Mouse (Mus musculus) cortical plate, adult 2 months (tissue): Measurements from ENCODE around the gene Zfp423. TPM values are rescaled to one million over a fixed set of nuclear protein-coding genes. Genes with fewer than 3 reads are reported as not detected.

Source experiments
- H3K27ac ChIP-seq: fragments of 200-500 bp; 2 replicates; pipeline ENCODE4 v1.5.1; 2012; ENCODE audit warnings: low read length, control low read depth, inconsistent platforms; ENCODE audit not compliant: insufficient read depth
- H3K4me1 ChIP-seq: fragments of 200-500 bp; 2 replicates; pipeline ENCODE4 v1.6.1; 2011; ENCODE audit warnings: low read length; ENCODE audit not compliant: control insufficient read depth, insufficient read depth
- H3K4me3 ChIP-seq: fragments of 200-500 bp; 2 replicates; pipeline ENCODE4 v1.5.1; 2011; ENCODE audit warnings: mild to moderate bottlenecking, low read length, control low read depth; ENCODE audit not compliant: insufficient read depth
- CTCF ChIP-seq: fragments of 200-500 bp; IDR thresholded peaks from 2 replicates; pipeline ENCODE4 v1.5.1; 2011; ENCODE audit warnings: mild to moderate bottlenecking, control low read depth, low read length; ENCODE audit not compliant: insufficient read depth; ENCODE audit errors: extremely low read depth
- POLR2A ChIP-seq: fragments of 200-500 bp; IDR thresholded peaks from 2 replicates; pipeline ENCODE4 v1.6.1; 2011; ENCODE audit warnings: mild to moderate bottlenecking, low read length, control low read depth; ENCODE audit not compliant: insufficient read depth; ENCODE audit errors: extremely low read depth
- polyA plus RNA-seq: library from polyadenylated mRNA; depleted of rRNA; stranded (reverse); fragments of >200 nt; gene quantifications from 2 replicates; pipeline ENCODE4 v1.2.3, GENCODE M21; 2012

Zfp423 gene
- polyA plus RNA-seq, 1 experiment, result 15.1 TPM

DNA sequence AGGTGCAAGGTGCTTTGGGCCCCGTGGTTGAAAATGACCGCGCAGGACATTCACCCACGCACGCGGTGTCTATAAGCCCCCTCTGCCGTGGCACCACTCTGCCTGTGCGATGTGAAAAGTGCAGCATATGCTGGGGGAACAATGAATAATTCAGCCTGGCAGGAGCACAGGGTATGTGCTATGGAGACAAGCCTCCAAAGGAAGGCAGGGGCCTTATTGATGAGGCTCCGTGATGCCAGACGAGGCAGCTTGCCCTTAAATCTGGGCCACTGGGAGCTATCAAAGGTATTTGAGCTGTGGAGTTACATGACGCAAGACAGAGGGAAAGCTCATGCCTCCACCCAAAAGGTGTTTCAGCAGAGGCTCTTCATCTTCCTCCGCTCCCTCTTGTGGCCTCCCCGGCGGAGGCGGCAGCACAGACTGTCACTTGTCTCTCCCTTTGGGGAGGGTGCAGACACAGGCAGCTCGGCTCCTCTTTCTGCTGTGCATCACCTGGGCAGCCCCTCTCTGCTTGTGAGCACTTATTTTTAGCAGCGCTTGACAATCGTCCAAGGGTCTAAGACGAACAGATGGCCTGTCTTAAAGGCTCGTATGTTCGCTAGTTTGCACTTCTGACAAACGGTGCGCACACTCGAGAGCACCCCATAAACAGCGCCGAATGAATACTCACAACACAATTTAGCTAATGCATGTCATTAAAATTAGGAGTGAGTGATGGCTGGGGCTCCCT, 291.3 kb downstream of the Zfp423 start:
- TF ChIP-seq POLR2A (no peak), CTCF (no peak)
- H3K27ac ChIP-seq, result no peak overlapping the region
- H3K4me3 ChIP-seq, result no peak overlapping the region
- H3K4me1 ChIP-seq, result peaks cover 8% of the 10 kb centered on the region

DNA sequence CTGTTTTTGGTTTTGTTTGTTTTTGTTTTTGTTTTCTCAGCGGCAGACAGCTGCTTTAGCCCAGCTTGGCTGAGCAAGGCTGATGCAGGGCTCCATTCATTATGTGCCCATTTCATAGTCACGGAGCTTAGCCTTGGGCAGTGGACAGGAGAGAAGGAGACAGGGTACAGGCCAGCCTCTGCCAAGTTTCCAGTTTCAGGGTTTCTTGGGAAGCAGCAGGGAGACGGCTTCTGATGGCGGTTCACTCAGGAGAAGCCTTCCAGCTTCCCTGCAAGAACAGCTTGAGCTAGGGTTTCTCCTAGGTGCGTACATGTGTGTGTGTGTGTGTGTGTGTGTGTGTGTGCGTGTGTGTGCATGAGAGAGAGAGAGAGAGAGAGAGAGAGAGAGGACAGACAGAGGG, 292.1 kb downstream of the Zfp423 start:
- H3K27ac ChIP-seq, result no peak overlapping the region
- peaks cover 8% of the 10 kb centered on the region for H3K4me1 ChIP-seq
- TF ChIP-seq CTCF (no peak), POLR2A (no peak)
- no peak overlapping the region for H3K4me3 ChIP-seq

DNA sequence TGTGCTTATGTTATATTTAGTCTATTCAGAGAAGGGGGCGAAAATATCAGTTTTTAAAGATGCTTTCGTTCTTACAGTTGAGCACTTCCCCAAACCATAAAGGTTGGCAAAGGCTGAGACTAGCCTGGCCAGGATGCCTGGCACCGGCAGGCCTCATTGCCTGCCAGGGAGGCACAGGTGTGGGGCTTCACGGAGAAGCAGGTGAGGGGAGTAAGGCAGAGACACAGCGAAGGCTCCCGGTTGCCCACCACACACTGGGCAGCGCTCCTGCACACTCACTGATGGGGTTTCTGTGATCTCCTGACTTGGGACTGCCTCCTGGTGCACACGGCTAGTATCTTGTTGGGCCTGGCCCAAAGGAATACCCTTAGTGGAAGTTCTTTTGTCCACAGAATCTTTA, 294.1 kb downstream of the Zfp423 start:
- H3K4me3 ChIP-seq, result no peak overlapping the region
- H3K27ac ChIP-seq, result no peak overlapping the region
- H3K4me1 ChIP-seq, result peaks cover 3% of the 10 kb centered on the region
- TF ChIP-seq POLR2A, result no peak
- no peak for TF ChIP-seq CTCF

DNA sequence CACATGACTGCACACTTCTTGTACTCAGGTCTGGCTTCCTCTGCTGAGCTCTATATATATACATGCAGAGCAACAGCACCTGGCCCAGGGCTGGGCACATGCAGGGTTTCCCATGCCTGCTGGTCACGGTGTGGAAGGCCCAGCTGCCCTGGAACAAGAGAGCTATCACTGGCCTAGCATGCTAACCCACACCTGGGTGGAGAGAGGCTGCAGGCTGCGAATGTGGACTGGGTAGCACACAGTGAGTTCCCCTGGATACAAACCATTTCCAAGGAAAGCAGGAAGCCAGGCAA, 295.2 kb downstream of the Zfp423 start:
- no peak for TF ChIP-seq POLR2A
- no peak for TF ChIP-seq CTCF
- Histone ChIP-seq H3K4me1 (peaks cover 3% of the 10 kb centered on the region), H3K4me3 (no peak overlapping the region), H3K27ac (no peak overlapping the region)

DNA sequence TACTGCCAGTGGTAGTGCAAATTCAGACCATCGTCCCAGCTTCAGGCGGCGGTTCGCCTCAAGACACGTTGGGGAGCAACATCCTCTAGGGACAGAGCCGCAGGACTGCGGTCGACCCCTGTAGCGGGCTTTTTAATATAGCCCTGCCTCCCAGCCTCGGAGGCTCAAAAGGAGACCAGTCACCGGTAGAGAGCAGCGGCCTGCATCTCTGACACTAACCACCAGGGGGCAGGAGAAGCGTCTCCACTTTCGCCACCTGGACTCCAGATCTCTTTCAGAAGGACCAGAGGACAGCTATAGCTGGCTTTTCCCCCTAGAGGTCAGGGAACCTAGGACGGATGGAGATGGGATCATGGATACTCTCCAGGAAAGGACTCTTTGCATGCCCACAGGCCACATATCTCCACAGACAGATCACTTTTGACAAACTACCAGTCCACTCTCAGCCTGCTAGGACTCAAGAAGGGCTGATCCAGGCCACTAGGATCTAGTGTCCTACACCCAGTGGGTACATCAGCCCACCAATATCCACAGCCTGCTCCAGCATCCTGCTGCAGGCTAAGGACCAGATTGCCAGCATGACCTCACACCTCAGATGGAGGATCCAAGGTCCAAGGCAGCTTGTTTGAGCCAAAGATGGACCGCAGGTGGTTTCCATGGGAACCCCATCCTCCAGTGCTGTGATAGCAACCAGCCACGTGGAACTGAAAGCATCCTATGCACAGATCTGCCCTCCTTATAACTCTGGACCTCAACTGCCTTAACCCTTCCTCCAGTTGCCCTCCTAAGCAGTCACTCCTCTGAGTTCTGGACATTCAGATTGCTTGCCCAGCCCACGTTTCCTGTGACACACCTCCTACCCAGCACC, 295.8 kb downstream of the Zfp423 start:
- TF ChIP-seq CTCF (peak; percentile 71), POLR2A (no peak)
- Histone ChIP-seq H3K4me1 (peaks cover 3% of the 10 kb centered on the region), H3K27ac (no peak overlapping the region), H3K4me3 (no peak overlapping the region)

DNA sequence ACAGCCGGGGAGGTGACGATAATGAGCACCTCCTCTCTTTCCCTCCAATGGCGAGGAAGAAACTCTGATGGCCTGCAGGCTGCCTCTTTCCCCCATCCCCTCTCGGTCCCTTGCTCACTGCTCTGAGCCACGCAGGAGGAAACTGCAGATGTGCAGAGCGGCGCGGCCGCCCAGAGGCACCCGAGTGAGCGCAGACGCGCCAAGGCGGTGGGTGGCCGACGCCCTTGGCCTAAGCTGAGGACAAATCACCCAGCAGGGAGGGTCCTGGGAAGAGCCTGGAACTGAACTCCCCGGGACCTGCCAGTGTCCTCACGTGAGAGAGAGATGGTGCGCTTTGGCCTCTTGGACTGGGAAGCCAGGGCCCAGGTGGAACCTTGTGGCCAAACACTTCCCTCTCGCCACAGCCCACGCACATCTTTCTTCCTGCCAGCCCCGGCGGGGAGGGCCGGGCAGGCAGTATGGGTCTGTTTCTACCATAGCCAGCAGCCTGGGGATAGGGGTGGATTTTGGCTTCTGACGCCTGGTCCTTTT, 296.5 kb downstream of the Zfp423 start:
- Histone ChIP-seq H3K4me3 (peak overlapping the region; percentile 21; the same call in 1 of the 2 replicates), H3K27ac (no peak overlapping the region), H3K4me1 (peaks cover 3% of the 10 kb centered on the region)
- no peak for TF ChIP-seq POLR2A
- no peak for TF ChIP-seq CTCF

DNA sequence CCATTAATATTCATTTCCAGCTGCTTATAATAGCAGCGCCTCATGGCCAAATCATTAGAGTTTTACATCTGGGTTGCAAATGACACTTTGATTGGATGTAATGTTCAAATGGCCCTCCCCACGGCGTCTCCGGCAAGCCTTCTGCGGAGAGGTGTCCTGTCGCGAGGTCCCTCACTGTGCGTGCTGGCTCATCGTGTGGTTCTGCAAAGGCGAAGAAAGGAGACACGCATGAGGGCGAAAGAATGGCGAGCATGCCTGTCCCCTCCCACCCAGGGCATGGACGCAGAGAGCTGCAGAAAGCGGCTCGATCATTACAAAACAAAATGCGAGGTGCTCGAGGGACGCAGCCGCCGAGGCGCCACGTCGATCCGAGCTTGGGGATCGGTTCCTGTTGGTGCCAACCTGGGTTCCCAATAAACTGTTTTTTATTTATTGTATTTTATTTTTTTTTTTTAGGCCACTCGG, 297.1 kb downstream of the Zfp423 start:
- Histone ChIP-seq H3K27ac (no peak overlapping the region), H3K4me1 (peaks cover 2% of the 10 kb centered on the region; the same call in 1 of the 2 replicates), H3K4me3 (peak overlapping the region; percentile 21; the same call in 1 of the 2 replicates)
- TF ChIP-seq POLR2A (no peak), CTCF (no peak)

DNA sequence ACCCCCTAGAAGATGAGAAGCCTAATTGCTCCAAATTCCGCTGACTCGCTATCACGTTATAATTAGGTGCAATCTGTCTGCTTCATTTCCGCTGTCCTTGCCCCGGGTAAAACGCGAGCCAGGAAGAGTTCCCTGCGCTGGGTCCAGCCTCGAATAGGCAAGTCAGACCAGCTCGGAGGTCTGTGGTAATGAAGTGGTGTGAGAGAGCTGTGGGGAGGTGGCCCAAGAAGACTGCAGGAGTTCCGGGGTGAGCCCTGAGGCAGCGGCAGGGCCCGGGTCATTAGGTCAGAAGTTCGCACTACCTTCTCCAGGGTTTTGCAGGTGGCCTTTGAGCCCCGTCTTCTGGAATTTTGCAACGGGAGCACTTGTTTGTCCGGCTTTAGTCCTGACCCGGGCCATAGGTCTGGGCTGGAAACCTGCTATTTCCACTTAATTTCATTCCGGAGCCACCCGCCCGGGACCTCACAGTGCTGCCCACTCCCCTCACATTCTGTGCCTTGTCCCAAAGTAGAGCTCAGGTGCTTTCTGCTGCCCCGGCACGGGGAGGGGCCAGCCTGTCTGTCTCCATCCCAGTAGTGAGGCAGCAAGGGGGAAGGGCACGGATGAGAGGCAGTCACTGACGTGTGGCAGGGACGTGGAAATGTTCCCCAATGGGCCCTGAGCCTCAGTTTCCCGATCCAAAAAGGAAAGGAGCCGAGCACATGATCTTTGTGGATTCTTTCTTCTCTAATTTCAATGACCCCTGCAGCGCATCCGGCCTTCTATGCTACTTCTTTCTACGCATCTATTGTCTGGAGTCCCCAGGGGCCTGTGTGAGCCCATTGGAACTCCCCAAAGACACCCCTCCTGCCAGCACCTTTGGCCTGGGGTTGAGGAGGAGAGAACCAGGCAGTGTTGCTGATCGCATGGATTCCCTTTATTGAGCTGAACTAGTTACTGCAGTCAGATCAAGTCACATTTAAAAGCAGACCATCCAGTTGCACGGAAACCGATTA, 298.2 kb downstream of the Zfp423 start:
- TF ChIP-seq CTCF (no peak), POLR2A (no peak)
- Histone ChIP-seq H3K4me1 (peaks cover 2% of the 10 kb centered on the region; the same call in 1 of the 2 replicates), H3K4me3 (no peak overlapping the region), H3K27ac (no peak overlapping the region)
